Mouse (Mus musculus): ENCODE measurements around the gene Apol10b.
"Not testable (repeated sequence)": the region's sequence is repeated elsewhere in the genome, so short reads cannot be mapped to it uniquely, and the experiment has no call there.

Apol10b gene

GRCm38 (mm10) chr15:77595961-77596360 is at the start of gene Apol10b:
TSS of gene Apol10b (minus strand) at chr15:77596125.
- no peak for DNase-seq

DNA sequence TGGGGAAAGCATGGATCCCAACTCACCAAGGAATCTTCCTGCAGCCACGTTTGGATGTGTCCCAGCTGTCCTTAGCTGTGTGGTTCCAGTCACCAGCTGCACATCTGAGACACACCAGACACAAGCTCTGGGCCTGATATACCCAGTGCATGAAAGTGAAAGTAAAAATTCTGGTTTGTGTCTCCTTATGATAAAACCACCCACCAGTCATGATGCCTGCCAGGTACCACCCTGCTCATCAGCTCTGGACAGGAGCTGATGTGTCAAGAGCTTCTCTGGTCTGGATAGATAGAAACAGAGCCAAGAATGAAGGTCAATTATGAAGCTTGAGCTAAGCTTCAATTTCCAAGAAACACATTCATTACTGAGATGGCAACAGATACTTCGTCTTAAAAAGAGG is 47.3 kb upstream of the Apol10b start, which contains the start of gene Apol11b:
TSS of gene Apol11b (minus strand) at position 111 of the 400 bp plus-strand sequence.
- not testable (repeated sequence) for DNase-seq

GRCm38 (mm10) chr15:77629822-77630221 is 33.9 kb upstream of the Apol10b start:
- not testable (repeated sequence) for DNase-seq

DNA sequence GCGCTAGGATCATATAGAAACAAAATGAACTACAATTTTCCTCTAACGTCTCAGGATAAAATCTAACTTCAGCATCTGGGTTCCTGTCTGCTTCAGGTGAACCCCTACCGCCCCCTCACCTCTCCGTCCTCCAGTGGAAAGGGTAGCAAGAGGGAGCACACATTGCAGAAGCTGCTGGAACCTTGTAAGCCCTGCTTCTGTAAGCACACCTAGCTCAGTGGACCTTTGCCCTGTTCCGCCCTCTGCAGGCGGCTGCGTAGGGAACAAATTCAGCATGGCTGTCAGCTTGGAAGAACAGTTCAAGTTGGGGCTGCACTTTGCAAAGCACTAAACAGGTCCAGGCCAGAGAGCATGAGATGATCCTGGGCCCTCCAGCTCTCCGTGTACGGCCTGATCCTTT is 32.7 kb upstream of the Apol10b start:
- not testable (repeated sequence) for DNase-seq

DNA sequence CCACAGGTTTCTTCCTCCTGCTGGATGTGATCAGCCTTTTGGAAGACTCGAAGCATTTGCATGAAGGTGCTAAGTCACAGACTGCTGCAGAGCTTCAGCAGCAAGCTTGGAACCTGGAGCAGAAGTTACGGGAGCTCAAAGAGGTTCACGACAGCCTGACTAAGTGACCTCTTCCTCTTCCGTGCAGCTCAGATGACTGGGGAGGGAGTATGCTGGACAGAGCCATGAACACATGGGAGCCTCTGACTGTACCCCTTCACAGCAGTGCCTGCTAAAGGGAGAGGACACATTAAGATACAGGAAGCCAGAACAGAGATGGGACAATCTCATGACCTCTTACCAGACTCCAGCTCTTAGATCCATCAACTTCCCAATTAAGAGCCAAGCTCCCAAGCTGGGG is 30.5 kb upstream of the Apol10b start:
- DNase-seq: not testable (repeated sequence)

GRCm38 (mm10) chr15:77624710-77625109 is 28.8 kb upstream of the Apol10b start:
- no peak for DNase-seq

- DNase-seq: no peak
Observed at GRCm38 (mm10) chr15:77606069-77606468, 10.1 kb upstream of the Apol10b start.

- no peak for DNase-seq
Observed at GRCm38 (mm10) chr15:77598958-77599357, 3.0 kb upstream of the Apol10b start, which contains the start of gene Gm36245. TSS of gene Gm36245 (plus strand) at chr15:77599258.

GRCm38 (mm10) chr15:77598429-77598828 is 2.5 kb upstream of the Apol10b start:
- DNase-seq: peak; percentile 33 to 41

- DNase-seq: no peak
Observed at GRCm38 (mm10) chr15:77593557-77593956, 2.4 kb downstream of the Apol10b start.

DNA sequence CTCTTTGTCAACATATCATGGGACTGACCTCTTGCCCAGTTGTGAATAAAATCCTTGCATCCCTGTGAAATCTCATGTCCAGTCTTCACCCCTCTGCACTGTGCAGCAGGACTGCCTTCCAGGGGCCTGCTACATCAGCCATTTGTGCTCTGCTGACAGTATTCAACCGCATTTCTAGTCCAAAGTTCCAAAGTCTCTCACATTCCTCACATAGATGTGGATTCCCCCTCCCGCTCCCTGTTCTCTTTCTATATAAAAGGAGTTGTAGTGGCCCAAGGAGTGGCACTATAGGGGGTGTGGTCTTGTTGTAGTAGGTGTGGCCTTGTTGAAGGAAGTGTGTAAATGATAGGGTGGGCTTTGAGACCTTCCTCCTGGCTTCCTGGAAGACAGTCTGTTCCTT is 5.0 kb downstream of the Apol10b start:
- no peak for DNase-seq

DNA sequence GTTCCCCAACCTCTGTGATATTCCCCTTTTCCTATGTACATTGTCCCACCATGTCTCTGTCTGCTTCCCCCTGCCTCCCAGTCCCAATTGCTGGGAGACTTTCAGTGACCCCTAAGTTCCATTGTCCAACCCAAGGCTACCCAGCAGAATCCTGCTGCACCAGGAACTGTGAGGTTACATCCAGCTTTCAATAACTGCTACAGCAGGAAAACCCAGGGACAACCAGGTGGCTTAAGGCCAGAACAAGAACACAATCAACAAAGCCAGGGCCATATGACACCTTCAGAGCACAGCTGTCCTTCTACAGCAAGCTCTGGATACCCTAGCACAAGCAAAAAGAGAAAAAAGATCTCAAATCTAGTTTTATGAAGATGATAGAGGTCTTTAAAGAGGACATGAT is 6.9 kb downstream of the Apol10b start:
- DNase-seq: no peak

DNA sequence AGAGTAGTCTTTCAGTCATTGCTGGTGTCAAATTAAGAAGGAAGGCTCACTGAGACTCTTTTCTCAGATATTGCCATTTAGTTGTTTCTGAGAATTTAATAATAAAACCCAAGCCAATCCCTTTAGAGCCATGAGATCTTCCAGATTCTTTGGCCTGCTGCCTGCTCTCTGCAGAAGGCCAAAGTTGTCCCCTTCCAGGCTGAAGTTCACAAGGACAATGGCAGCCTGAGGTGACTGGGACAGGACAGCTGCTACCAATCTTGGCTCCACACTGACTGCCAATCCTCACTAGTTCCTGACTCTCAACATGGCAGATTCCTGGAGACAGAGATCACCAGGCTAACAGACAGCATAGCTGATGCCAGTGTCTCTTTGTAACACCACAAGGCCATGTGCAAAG is 8.9 kb downstream of the Apol10b start:
- peak in 1 of 2 experiments; percentile 27 for DNase-seq

DNA sequence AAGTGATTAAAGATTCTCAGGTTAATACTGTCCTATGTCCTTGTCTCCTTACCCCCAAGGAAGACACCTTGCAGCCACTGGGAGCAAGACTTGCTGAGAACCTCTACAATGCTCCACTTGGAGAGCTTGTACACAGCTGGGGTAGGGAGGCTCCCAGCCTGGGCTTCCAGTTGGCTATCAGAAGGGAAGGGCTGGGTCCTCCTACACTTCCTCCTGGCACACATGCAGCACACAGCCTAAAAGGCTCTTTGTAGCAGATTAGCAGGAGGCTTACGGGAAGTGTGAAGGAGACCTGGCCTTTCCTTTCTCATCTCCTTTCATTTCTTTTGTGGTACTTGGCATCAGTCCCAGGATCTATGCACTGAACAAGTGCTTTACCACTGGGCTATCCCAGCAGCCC is 14.2 kb downstream of the Apol10b start:
- peak; percentile 62 to 70 for DNase-seq

GRCm38 (mm10) chr15:77579311-77579710 is 16.6 kb downstream of the Apol10b start:
- no peak for DNase-seq

DNA sequence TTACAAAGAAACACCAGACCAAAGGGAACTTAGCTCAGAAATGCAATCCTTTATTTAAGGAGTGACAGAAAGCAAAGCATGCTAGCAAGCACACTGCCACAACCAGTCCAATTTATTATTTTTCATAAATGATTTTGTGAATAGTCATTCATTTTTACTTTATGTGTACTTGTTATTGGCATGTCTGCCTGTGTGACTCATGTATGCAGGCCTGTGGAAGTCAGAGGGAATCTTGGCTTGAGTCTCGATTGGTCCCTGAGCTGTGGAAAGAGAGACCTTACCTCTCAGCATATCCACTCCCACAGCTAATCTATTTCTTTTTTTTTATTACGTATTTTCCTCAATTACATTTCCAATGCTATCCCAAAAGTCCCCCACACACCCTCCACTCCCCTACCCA is 17.1 kb downstream of the Apol10b start:
- DNase-seq: no peak

- DNase-seq: no peak
Observed at GRCm38 (mm10) chr15:77563219-77563618, 32.7 kb downstream of the Apol10b start.

DNA sequence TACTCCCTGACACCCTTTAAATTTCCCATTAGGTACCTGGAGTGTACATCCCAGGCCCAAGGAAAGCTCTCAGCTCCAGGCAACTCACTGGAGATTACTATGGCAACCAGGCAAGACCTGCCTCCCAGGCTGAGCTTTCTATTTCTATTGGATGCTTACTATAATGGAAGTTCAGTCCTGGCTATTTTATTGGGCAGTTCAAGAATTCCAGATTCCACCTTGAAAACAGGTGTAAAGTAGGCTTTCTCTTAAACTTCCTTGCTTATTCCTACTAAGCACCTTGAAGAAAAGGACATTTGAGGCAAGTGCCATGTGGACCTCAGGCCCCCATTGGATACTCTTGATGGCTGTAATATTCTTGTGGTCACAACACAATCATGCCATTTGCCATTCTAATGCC is 34.1 kb downstream of the Apol10b start, which contains the start of gene 1700025B11Rik:
TSS of gene 1700025B11Rik (minus strand) at position 101 of the 400 bp plus-strand sequence.
- no peak for DNase-seq

DNA sequence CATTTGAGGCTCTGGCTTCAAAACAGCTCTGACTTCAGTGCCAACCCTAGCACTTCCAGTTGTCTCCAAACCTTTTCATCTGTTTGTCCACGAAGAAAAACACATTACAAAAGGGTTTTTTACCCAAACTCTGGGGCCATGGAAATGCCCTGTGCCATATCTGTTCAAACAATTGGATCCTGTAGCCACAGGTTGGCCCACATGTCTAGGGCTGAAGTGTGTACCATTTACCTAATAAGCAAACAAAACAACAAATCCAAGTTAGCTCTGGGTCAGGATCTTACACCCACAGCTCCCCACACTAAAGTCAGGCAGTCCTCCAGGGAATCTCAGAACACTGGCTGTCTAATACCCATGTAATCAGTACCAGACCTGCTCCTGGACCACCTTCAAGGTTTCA is 56.7 kb downstream of the Apol10b start:
- DNase-seq: not testable (repeated sequence)
